8 mouse cellular contexts compared by ENCODE assay signal in the genomic region with DNA sequence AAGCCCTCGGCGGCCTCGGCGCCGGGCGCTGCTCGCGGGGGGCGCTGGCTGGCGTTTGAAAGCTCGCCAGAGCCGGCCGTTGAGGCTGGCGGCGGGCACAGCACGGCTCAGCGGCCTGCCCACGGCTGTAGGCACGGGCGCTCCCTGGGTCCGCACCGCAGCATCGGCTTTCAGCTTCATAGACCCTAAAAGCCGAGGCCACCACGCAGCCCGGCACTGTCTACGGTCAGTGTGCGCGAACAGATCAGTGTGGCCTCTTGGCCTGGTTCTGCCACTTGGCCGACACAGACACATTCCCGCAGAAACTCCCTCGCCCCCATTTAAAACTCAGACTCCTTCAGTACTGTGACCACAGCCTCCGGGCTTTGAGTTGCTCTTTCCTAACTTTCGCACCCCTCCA. TPM values are rescaled to one million over a fixed set of nuclear protein-coding genes. Genes with fewer than 3 reads are reported as not detected.
DNase-seq lines count a peak whose midpoint lies in the region; ATAC-seq and TF ChIP-seq lines count a peak whose summit lies in the region.

No protein-coding gene starts in this region.

- H3K4me1 ChIP-seq in heart, embryonic 16.5 days (ENCODE audit: control insufficient read depth, insufficient read depth, low read length): peaks cover 18% of the 10 kb centered on the region
- H3K4me1 ChIP-seq in forebrain, embryonic 14.5 days (ENCODE audit: control insufficient read depth, insufficient read depth, low read length): peaks cover 9% of the 10 kb centered on the region
- peaks cover 10% of the 10 kb centered on the region for H3K4me1 ChIP-seq in limb, embryonic 15.5 days

- H3K27ac ChIP-seq in heart, embryonic 16.5 days (ENCODE audit: low read length): peak overlapping the region; percentile 91
- H3K27ac ChIP-seq in forebrain, embryonic 14.5 days (ENCODE audit: low read depth, low read length): peak overlapping the region; percentile 79
- H3K27ac ChIP-seq in limb, embryonic 15.5 days: peak overlapping the region; percentile 94

- peak overlapping the region; percentile 84 for H3ac ChIP-seq in myocyte (ENCODE audit: control insufficient read depth, insufficient read length)

- TF ChIP-seq POLR2A in myocyte (IDR thresholded peaks at IDR 0.05; ENCODE audit: insufficient read length, low read depth): no peak

- peaks cover 16% of the 10 kb centered on the region for H3K36me3 ChIP-seq in heart, embryonic 16.5 days (ENCODE audit: control insufficient read depth, insufficient read depth)
- peaks cover 22% of the 10 kb centered on the region for H3K36me3 ChIP-seq in forebrain, embryonic 14.5 days (ENCODE audit: control insufficient read depth, insufficient read depth, low read length)
- peaks cover 18% of the 10 kb centered on the region for H3K36me3 ChIP-seq in limb, embryonic 15.5 days
- peaks cover 19% of the 10 kb centered on the region for H3K36me3 ChIP-seq in myocyte (ENCODE audit: control insufficient read depth, insufficient read depth)

- intact Hi-C loops in heart, postnatal 25 days (cut with DNase I): loop anchor here (5.0 kb wide), 1 partner anchor 154 kb away; no protein-coding TSS in a partner anchor

- ATAC-seq in heart, embryonic 16.5 days (replicated peaks; ENCODE audit: extremely low read depth, insufficient read depth, low FRiP score): peak; percentile 81
- peak; percentile 8 for ATAC-seq in activated CD4-positive, CD25-positive, alpha-beta regulatory T cell, adult 4 months
- ATAC-seq in forebrain, embryonic 14.5 days: peak; percentile 85
- peak; percentile 52 for ATAC-seq in limb, embryonic 15.5 days (ENCODE audit: insufficient number of reproducible peaks, low FRiP score, low TSS enrichment, low read depth)

- H3K27me3 ChIP-seq in heart, embryonic 16.5 days (ENCODE audit: control insufficient read depth, insufficient read depth, low read length): no peaks in the 10 kb centered on the region
- H3K27me3 ChIP-seq in forebrain, embryonic 14.5 days (replicated peaks; ENCODE audit: control insufficient read depth, insufficient read depth, low read length): no peaks in the 10 kb centered on the region
- H3K27me3 ChIP-seq in limb, embryonic 15.5 days: no peaks in the 10 kb centered on the region
- no peaks in the 10 kb centered on the region for H3K27me3 ChIP-seq in myocyte (ENCODE audit: control insufficient read depth, insufficient read depth, insufficient read length)

- peaks cover 35% of the 10 kb centered on the region for H3K79me2 ChIP-seq in myocyte (ENCODE audit: control insufficient read depth, insufficient read depth)

- H3K4me3 ChIP-seq in heart, embryonic 16.5 days (ENCODE audit: low read length): peak overlapping the region; percentile 71
- peak overlapping the region; percentile 89 for H3K4me3 ChIP-seq in forebrain, embryonic 14.5 days (ENCODE audit: low read depth, low read length)
- peak overlapping the region; percentile 78 for H3K4me3 ChIP-seq in limb, embryonic 15.5 days
- peak overlapping the region; percentile 78 for H3K4me3 ChIP-seq in myocyte

- WGBS in heart, embryonic 16.5 days: under 1% methylated on average over 30 of the region's 34 CpGs
- WGBS in forebrain, embryonic 14.5 days: 0% methylated on average over 27 of the region's 34 CpGs
- under 1% methylated on average over 34 of the region's 34 CpGs for WGBS in limb, embryonic 15.5 days

- no peak for DNase-seq in heart, postnatal 25 days (ENCODE audit: low spot score)
- DNase-seq in forebrain, embryonic 14.5 days (ENCODE audit: low spot score): no peak
- DNase-seq in T-cell, adult 2 months (ENCODE audit: low spot score): no peak
- DNase-seq in adrenal gland, postnatal 36 days: no peak

- H3K9me3 ChIP-seq in heart, embryonic 16.5 days (replicated peaks; ENCODE audit: control insufficient read depth, low read length): no peaks in the 10 kb centered on the region
- H3K9me3 ChIP-seq in forebrain, embryonic 14.5 days (replicated peaks; ENCODE audit: control insufficient read depth, low read length): no peaks in the 10 kb centered on the region; the same call in 1 of the 2 replicates
- H3K9me3 ChIP-seq in limb, embryonic 15.5 days: no peaks in the 10 kb centered on the region

- H3K4me2 ChIP-seq in heart, embryonic 16.5 days (ENCODE audit: low read depth, low read length): peak overlapping the region; percentile 79
- H3K4me2 ChIP-seq in forebrain, embryonic 14.5 days (ENCODE audit: low read length): peak overlapping the region; percentile 74
- H3K4me2 ChIP-seq in limb, embryonic 15.5 days: peak overlapping the region; percentile 43
- peak overlapping the region; percentile 94 for H3K4me2 ChIP-seq in myocyte (ENCODE audit: low read depth)

- H3K9ac ChIP-seq in heart, embryonic 16.5 days (ENCODE audit: low read length): peak overlapping the region; percentile 88
- H3K9ac ChIP-seq in forebrain, embryonic 14.5 days (ENCODE audit: low read length): peak overlapping the region; percentile 97
- H3K9ac ChIP-seq in limb, embryonic 15.5 days: peak overlapping the region; percentile 94

TF ChIP-seq in myocyte, 11 proteins besides CTCF, POLR2A, EP300 and RAD21:
- TF ChIP-seq MAX (IDR thresholded peaks at IDR 0.05; ENCODE audit: low read depth): no peak
- peak in 1 of 3 experiments; percentile 9 for TF ChIP-seq MYOG (IDR thresholded peaks at IDR 0.05; ENCODE audit: control insufficient read depth in 1 of 3, insufficient read depth in 1 of 3, insufficient read length in 2 of 3, low read depth in 2 of 3)

RNA-seq across cellular contexts. Expression of gene Lin7c, which starts 0.4 kb away (rescaled TPM):
- polyA plus RNA-seq in heart, embryonic 16.5 days (2015; fragmentation: Nextera tagmentation; extraction: Ambion mirVana): 37.8 and 41.9 TPM in 2 replicates
- 10 to 100 TPM; 41.6 to 43.3 TPM for total RNA-seq in heart, postnatal 25 days (2021)
- 10 to 100 TPM; 53.8 to 62.3 TPM for polyA plus RNA-seq in activated CD4-positive, CD25-positive, alpha-beta regulatory T cell, adult 4 months (2017; shearing (Covaris generic))
- polyA plus RNA-seq in forebrain, embryonic 14.5 days (2014; fragmentation: Nextera tagmentation; extraction: Ambion mirVana): 177 and 207 TPM in 2 replicates
- 51.4 and 55.2 TPM in 2 replicates for polyA plus RNA-seq in limb, embryonic 15.5 days (2015; fragmentation: Nextera tagmentation; extraction: Ambion mirVana)
- polyA plus RNA-seq in myocyte (2012; fragmentation: generic; extraction: Trizol): 7.0 TPM
- total RNA-seq in adrenal gland, postnatal 36 days (2021): 10 to 100 TPM; 93.3 to 93.8 TPM

RNA-seq across cellular contexts. Expression of gene Lgr4, which starts 26.4 kb away (rescaled TPM):
- 11.3 and 11.8 TPM in 2 replicates for polyA plus RNA-seq in heart, embryonic 16.5 days (2015; fragmentation: Nextera tagmentation; extraction: Ambion mirVana)
- total RNA-seq in heart, postnatal 25 days (2021): 10 to 100 TPM; 26.0 to 28.9 TPM
- polyA plus RNA-seq in activated CD4-positive, CD25-positive, alpha-beta regulatory T cell, adult 4 months (2017; shearing (Covaris generic)): under 1 TPM in 1 of 2 experiments, not detected in 1; 0.42 TPM
- 4.5 and 4.7 TPM in 2 replicates for polyA plus RNA-seq in forebrain, embryonic 14.5 days (2014; fragmentation: Nextera tagmentation; extraction: Ambion mirVana)
- 12.5 and 15.1 TPM in 2 replicates for polyA plus RNA-seq in limb, embryonic 15.5 days (2015; fragmentation: Nextera tagmentation; extraction: Ambion mirVana)
- polyA plus RNA-seq in myocyte (2012; fragmentation: generic; extraction: Trizol): 3.8 TPM
- total RNA-seq in adrenal gland, postnatal 36 days (2021): 100 to 1,000 TPM; 148 to 223 TPM

Comparison
In these comparisons a context has a peak if more than half of its experiments do, and no peak if none do; other contexts are left out.
1. ATAC-seq: peak in every context shown above with its lines; median percentile 85 in forebrain, embryonic 14.5 days; 81 in heart, embryonic 16.5 days; 52 in limb, embryonic 15.5 days; 8 in activated CD4-positive, CD25-positive, alpha-beta regulatory T cell, adult 4 months.
2. H3K4me2 ChIP-seq: peak in every context shown above with its lines; median percentile 94 in myocyte; 79 in heart, embryonic 16.5 days; 74 in forebrain, embryonic 14.5 days; 43 in limb, embryonic 15.5 days.